In the genomic region with DNA sequence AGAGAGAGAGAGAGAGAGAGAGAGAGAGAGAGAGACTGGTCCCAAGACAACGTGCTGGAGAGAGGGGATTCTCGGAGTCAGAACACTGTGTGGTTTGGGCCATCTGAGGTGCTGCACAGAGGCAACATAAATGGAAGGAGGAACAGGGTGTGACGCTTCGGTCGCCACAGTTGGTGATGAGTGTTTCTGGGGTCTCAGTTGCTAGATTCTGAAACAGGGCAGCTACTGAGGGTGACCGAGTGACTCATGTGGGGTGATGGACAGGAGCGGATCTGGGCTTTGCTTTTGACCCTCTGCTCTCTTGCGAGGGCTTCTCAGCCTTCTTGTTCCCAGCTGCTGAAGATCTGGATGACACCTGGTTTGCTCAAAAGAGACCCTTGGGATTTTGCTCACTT, we compare ENCODE assay signal across 10 mouse cellular contexts. TPM values are rescaled to one million over a fixed set of nuclear protein-coding genes. Genes with fewer than 3 reads are reported as not detected.
DNase-seq lines count a peak whose midpoint lies in the region; ATAC-seq lines count a peak whose summit lies in the region.
"Had no signal": no experiment of that assay in that cellular context is flagged by ENCODE, and none has a peak within 500 bp of the region (broad histone marks: within the 10 kb centered on the region; RNA-seq: fewer than 3 reads in every experiment).

No protein-coding gene starts in this region.

- no peaks in the 10 kb centered on the region for H3K9me3 ChIP-seq in heart, embryonic 12.5 days (replicated peaks)
- H3K9me3 ChIP-seq in heart, embryonic 11.5 days (replicated peaks; ENCODE audit: control insufficient read depth, low read length), result no peaks in the 10 kb centered on the region
- no peaks in the 10 kb centered on the region for H3K9me3 ChIP-seq in forebrain, embryonic 15.5 days
- H3K9me3 ChIP-seq in midbrain, embryonic 11.5 days (ENCODE audit: control insufficient read depth, low read length), result no peaks in the 10 kb centered on the region
- H3K9me3 ChIP-seq: limb, embryonic 15.5 days had no signal

- peak overlapping the region; percentile 95; the same call in 1 of the 2 replicates for H3K4me2 ChIP-seq in heart, embryonic 12.5 days
- H3K4me2 ChIP-seq in heart, embryonic 11.5 days, result no peak overlapping the region
- H3K4me2 ChIP-seq in forebrain, embryonic 15.5 days (replicated peaks), result peak overlapping the region; percentile 32; the same call in 1 of the 2 replicates
- H3K4me2 ChIP-seq in midbrain, embryonic 11.5 days, result no peak overlapping the region

- no peaks in the 10 kb centered on the region for H3K36me3 ChIP-seq in heart, embryonic 12.5 days
- H3K36me3 ChIP-seq in heart, embryonic 11.5 days (ENCODE audit: control insufficient read depth, insufficient read depth, low read length), result no peaks in the 10 kb centered on the region
- H3K36me3 ChIP-seq in forebrain, embryonic 15.5 days, result no peaks in the 10 kb centered on the region
- H3K36me3 ChIP-seq in midbrain, embryonic 11.5 days (ENCODE audit: control insufficient read depth, insufficient read depth, low read length), result no peaks in the 10 kb centered on the region
- H3K36me3 ChIP-seq: limb, embryonic 15.5 days had no signal

- H3K27ac ChIP-seq in heart, embryonic 12.5 days (ENCODE audit: poor library complexity, severe bottlenecking), result no peak overlapping the region
- no peak overlapping the region for H3K27ac ChIP-seq in heart, embryonic 11.5 days (ENCODE audit: low read depth, low read length)
- no peak overlapping the region for H3K27ac ChIP-seq in forebrain, embryonic 15.5 days (replicated peaks)
- H3K27ac ChIP-seq in midbrain, embryonic 11.5 days (ENCODE audit: low read depth, low read length), result no peak overlapping the region
- H3K27ac ChIP-seq: limb, embryonic 15.5 days had no signal

- no peak overlapping the region for H3K4me3 ChIP-seq in heart, embryonic 12.5 days
- H3K4me3 ChIP-seq in heart, embryonic 11.5 days (ENCODE audit: low read depth, low read length), result no peak overlapping the region
- H3K4me3 ChIP-seq in forebrain, embryonic 15.5 days, result peak overlapping the region; percentile 14
- H3K4me3 ChIP-seq in midbrain, embryonic 11.5 days (ENCODE audit: low read depth, low read length), result no peak overlapping the region

- H3K9ac ChIP-seq in heart, embryonic 12.5 days, result no peak overlapping the region
- no peak overlapping the region for H3K9ac ChIP-seq in heart, embryonic 11.5 days (ENCODE audit: low read depth, low read length)
- no peak overlapping the region for H3K9ac ChIP-seq in forebrain, embryonic 15.5 days (replicated peaks)
- H3K9ac ChIP-seq in midbrain, embryonic 11.5 days (ENCODE audit: low read length), result no peak overlapping the region
- H3K9ac ChIP-seq: limb, embryonic 15.5 days had no signal

- peaks cover 15% of the 10 kb centered on the region for H3K4me1 ChIP-seq in heart, embryonic 12.5 days (replicated peaks)
- no peaks in the 10 kb centered on the region for H3K4me1 ChIP-seq in heart, embryonic 11.5 days (ENCODE audit: control insufficient read depth, insufficient read depth, low read length)
- peaks cover 17% of the 10 kb centered on the region for H3K4me1 ChIP-seq in forebrain, embryonic 15.5 days
- 0 out of 2 replicates have a peak, but pooled peaks cover 2% of the 10 kb centered on the region for H3K4me1 ChIP-seq in midbrain, embryonic 11.5 days (ENCODE audit: control insufficient read depth, insufficient read depth, low read length)

- peaks cover 50% of the 10 kb centered on the region for H3K27me3 ChIP-seq in heart, embryonic 12.5 days (replicated peaks)
- H3K27me3 ChIP-seq in heart, embryonic 11.5 days (ENCODE audit: control insufficient read depth, insufficient read depth, low read length), result peaks cover 30% of the 10 kb centered on the region
- peaks cover 26% of the 10 kb centered on the region for H3K27me3 ChIP-seq in forebrain, embryonic 15.5 days
- H3K27me3 ChIP-seq in midbrain, embryonic 11.5 days (ENCODE audit: control insufficient read depth, insufficient read depth, low read length), result peaks cover 18% of the 10 kb centered on the region

- DNase-seq in R1 (ENCODE audit: low read depth, low spot score), result peak; percentile 53
- DNase-seq in midbrain, embryonic 11.5 days (ENCODE audit: low spot score, missing footprints), result peak; percentile 88
- DNase-seq in frontal cortex, postnatal 36 days (ENCODE audit: low spot score in 2 of 2), result no peak
- no peak for DNase-seq in left cerebral cortex, adult 8-10 months (ENCODE audit: low spot score in 2 of 2)
- no peak for DNase-seq in right cerebral cortex, adult 18-20 months
- DNase-seq: B cell, adult 2 months had no signal

- no peak for ATAC-seq in heart, embryonic 12.5 days (ENCODE audit: insufficient number of reproducible peaks, low FRiP score)
- no peak for ATAC-seq in heart, embryonic 11.5 days (replicated peaks; ENCODE audit: insufficient number of reproducible peaks, low FRiP score, low TSS enrichment)
- ATAC-seq in forebrain, embryonic 15.5 days (replicated peaks), result no peak
- ATAC-seq in midbrain, embryonic 11.5 days (ENCODE audit: low FRiP score), result no peak

- 2% methylated on average over 8 of the region's 8 CpGs for WGBS in heart, embryonic 12.5 days
- WGBS in heart, embryonic 11.5 days (ENCODE audit: insufficient replicate concordance), result 1% methylated on average over 8 of the region's 8 CpGs
- 1% methylated on average over 8 of the region's 8 CpGs for WGBS in forebrain, embryonic 15.5 days
- WGBS in midbrain, embryonic 11.5 days, result 6% methylated on average over 8 of the region's 8 CpGs

RNA-seq across cellular contexts. Expression of gene Etl4, which starts 1.2 kb away (rescaled TPM):
- polyA plus RNA-seq in heart, embryonic 12.5 days (2016; fragmentation: Nextera tagmentation; extraction: Ambion mirVana), result 12.3 and 14.6 TPM in 2 replicates
- 12.3 and 12.4 TPM in 2 replicates for polyA plus RNA-seq in heart, embryonic 11.5 days (2014; fragmentation: Nextera tagmentation; extraction: Ambion mirVana)
- 15.7 and 18.3 TPM in 2 replicates for polyA plus RNA-seq in forebrain, embryonic 15.5 days (2015; fragmentation: Nextera tagmentation; extraction: Ambion mirVana)
- polyA plus RNA-seq in midbrain, embryonic 11.5 days (2014; fragmentation: Nextera tagmentation; extraction: Ambion mirVana), result 14.3 and 15.3 TPM in 2 replicates
- total RNA-seq in left cerebral cortex, adult 8-10 months (2022), result 100 to 1,000 TPM; 138 to 154 (median 150) TPM

Comparison
In these comparisons a context has a peak if more than half of its experiments do, and no peak if none do; other contexts are left out.
1. H3K4me2 ChIP-seq: peak in heart, embryonic 12.5 days (single experiment) and forebrain, embryonic 15.5 days (single experiment); none in heart, embryonic 11.5 days (single experiment) and midbrain, embryonic 11.5 days (single experiment).
2. DNase-seq: peak in R1 (single experiment) and midbrain, embryonic 11.5 days (single experiment); none in frontal cortex, postnatal 36 days (0 of 2), left cerebral cortex, adult 8-10 months (0 of 2) and right cerebral cortex, adult 18-20 months (single experiment).